Mouse (Mus musculus): ENCODE data around the gene Arl5a. TPM values are rescaled to one million over a fixed set of nuclear protein-coding genes. Genes with fewer than 3 reads are reported as not detected.

Arl5a gene
- total and polyA plus RNA-seq, 2 experiments from 2014 or later, result 28.0 to 51.0 TPM

- ATAC-seq, result no peak
- no peak for TF ChIP-seq CTCF (IDR thresholded peaks at IDR 0.05; ENCODE audit: low read depth)
- H3K27me3 ChIP-seq (ENCODE audit: insufficient read depth, low read length), result no peaks in the 10 kb centered on the region
These were observed 31.1 kb upstream of the Arl5a start for GRCm38 (mm10) chr2:52455606-52456479.

GRCm38 (mm10) chr2:52449818-52450217 lies 25.1 kb upstream of the Arl5a start:
- no peak for ATAC-seq

More at GRCm38 (mm10) chr2:52455606-52456479, 31.1 kb upstream of the Arl5a start:
- no peaks in the 10 kb centered on the region for H3K36me3 ChIP-seq (ENCODE audit: insufficient read depth, low read length)
- H3K4me3 ChIP-seq (ENCODE audit: low read length), result no peak overlapping the region
- 59% methylated on average over 7 of the region's 7 CpGs for WGBS
- H3K27ac ChIP-seq, result no peak overlapping the region
- H3K9me3 ChIP-seq (ENCODE audit: low read length), result no peaks in the 10 kb centered on the region
- H3K9ac ChIP-seq (replicated peaks; ENCODE audit: low read length), result no peak overlapping the region
- H3K4me2 ChIP-seq (ENCODE audit: low read depth, low read length), result no peak overlapping the region
- no peaks in the 10 kb centered on the region for H3K4me1 ChIP-seq (ENCODE audit: insufficient read depth, low read length)
- no peak for DNase-seq (ENCODE audit: low spot score)

GRCm38 (mm10) chr2:52448916-52449315 lies 24.2 kb upstream of the Arl5a start:
- no peak overlapping the region for H3K4me3 ChIP-seq (ENCODE audit: low read length)
- H3K27me3 ChIP-seq (ENCODE audit: insufficient read depth, low read length), result no peaks in the 10 kb centered on the region
- no peak overlapping the region for H3K27ac ChIP-seq
- no peak for TF ChIP-seq CTCF (IDR thresholded peaks at IDR 0.05; ENCODE audit: low read depth)
- DNase-seq (ENCODE audit: low spot score), result no peak
- no peaks in the 10 kb centered on the region for H3K9me3 ChIP-seq (ENCODE audit: low read length)
- peaks cover 3% of the 10 kb centered on the region; the same call in 1 of the 2 replicates for H3K36me3 ChIP-seq (ENCODE audit: insufficient read depth, low read length)
- H3K9ac ChIP-seq (replicated peaks; ENCODE audit: low read length), result no peak overlapping the region
- H3K4me2 ChIP-seq (ENCODE audit: low read depth, low read length), result no peak overlapping the region
- no peaks in the 10 kb centered on the region for H3K4me1 ChIP-seq (ENCODE audit: insufficient read depth, low read length)
- WGBS, result 86% methylated on average over 1 of the region's 1 CpGs
- ATAC-seq, result no peak

More at GRCm38 (mm10) chr2:52449818-52450217, 25.1 kb upstream of the Arl5a start:
- Histone ChIP-seq H3K9me3 (ENCODE audit: low read length) (no peaks in the 10 kb centered on the region), H3K27me3 (ENCODE audit: insufficient read depth, low read length) (no peaks in the 10 kb centered on the region), H3K9ac (replicated peaks; ENCODE audit: low read length) (no peak overlapping the region), H3K4me3 (ENCODE audit: low read length) (no peak overlapping the region), H3K27ac (no peak overlapping the region), H3K36me3 (ENCODE audit: insufficient read depth, low read length) (peaks cover 3% of the 10 kb centered on the region; the same call in 1 of the 2 replicates), H3K4me2 (ENCODE audit: low read depth, low read length) (no peak overlapping the region), H3K4me1 (ENCODE audit: insufficient read depth, low read length) (no peaks in the 10 kb centered on the region)
- no peak for TF ChIP-seq CTCF (IDR thresholded peaks at IDR 0.05; ENCODE audit: low read depth)
- no peak for DNase-seq (ENCODE audit: low spot score)
- 92% methylated on average over 8 of the region's 8 CpGs for WGBS

GRCm38 (mm10) chr2:52446648-52447047 lies 21.9 kb upstream of the Arl5a start:
- Histone ChIP-seq H3K36me3 (ENCODE audit: insufficient read depth, low read length) (peaks cover 3% of the 10 kb centered on the region; the same call in 1 of the 2 replicates), H3K4me2 (ENCODE audit: low read depth, low read length) (no peak overlapping the region), H3K27ac (no peak overlapping the region), H3K4me1 (ENCODE audit: insufficient read depth, low read length) (no peaks in the 10 kb centered on the region), H3K9me3 (ENCODE audit: low read length) (no peaks in the 10 kb centered on the region), H3K9ac (replicated peaks; ENCODE audit: low read length) (no peak overlapping the region), H3K4me3 (ENCODE audit: low read length) (no peak overlapping the region), H3K27me3 (ENCODE audit: insufficient read depth, low read length) (no peaks in the 10 kb centered on the region)
- ATAC-seq (no peak), DNase-seq (ENCODE audit: low spot score) (no peak)
- 74% methylated on average over 5 of the region's 5 CpGs for WGBS
- TF ChIP-seq CTCF (IDR thresholded peaks at IDR 0.05; ENCODE audit: low read depth), result no peak

- TF ChIP-seq CTCF (IDR thresholded peaks at IDR 0.05; ENCODE audit: low read depth), result no peak
- no peak for ATAC-seq
- H3K36me3 ChIP-seq (ENCODE audit: insufficient read depth, low read length), result no peaks in the 10 kb centered on the region
- no peaks in the 10 kb centered on the region for H3K9me3 ChIP-seq (ENCODE audit: low read length)
- H3K4me3 ChIP-seq (ENCODE audit: low read length), result no peak overlapping the region
- no peak for DNase-seq (ENCODE audit: low spot score)
- 44% methylated on average over 5 of the region's 5 CpGs for WGBS
- no peak overlapping the region for H3K4me2 ChIP-seq (ENCODE audit: low read depth, low read length)
- H3K4me1 ChIP-seq (ENCODE audit: insufficient read depth, low read length), result no peaks in the 10 kb centered on the region
- no peak overlapping the region for H3K27ac ChIP-seq
- no peaks in the 10 kb centered on the region for H3K27me3 ChIP-seq (ENCODE audit: insufficient read depth, low read length)
- no peak overlapping the region for H3K9ac ChIP-seq (replicated peaks; ENCODE audit: low read length)
These were observed 17.4 kb upstream of the Arl5a start for GRCm38 (mm10) chr2:52442125-52442524.

GRCm38 (mm10) chr2:52440420-52441015 lies 15.8 kb upstream of the Arl5a start:
- 87% methylated on average over 4 of the region's 4 CpGs for WGBS
- H3K4me1 ChIP-seq (ENCODE audit: insufficient read depth, low read length), result 0 out of 2 replicates have a peak, but pooled peaks cover 3% of the 10 kb centered on the region

More at GRCm38 (mm10) chr2:52440420-52441015, 15.8 kb upstream of the Arl5a start:
- Histone ChIP-seq H3K9ac (replicated peaks; ENCODE audit: low read length) (no peak overlapping the region), H3K36me3 (ENCODE audit: insufficient read depth, low read length) (no peaks in the 10 kb centered on the region), H3K4me2 (ENCODE audit: low read depth, low read length) (no peak overlapping the region), H3K4me3 (ENCODE audit: low read length) (no peak overlapping the region), H3K27ac (no peak overlapping the region), H3K27me3 (ENCODE audit: insufficient read depth, low read length) (no peaks in the 10 kb centered on the region), H3K9me3 (ENCODE audit: low read length) (no peaks in the 10 kb centered on the region)
- DNase-seq (ENCODE audit: low spot score), result no peak
- no peak for TF ChIP-seq CTCF (IDR thresholded peaks at IDR 0.05; ENCODE audit: low read depth)
- ATAC-seq, result no peak

All from hindbrain, postnatal 0 days (tissue).